Comparison of ENCODE assay signal across 8 mouse cellular contexts in genomic region chr3:37420072-37420471, GRCm38 (mm10). TPM values are rescaled to one million over a fixed set of nuclear protein-coding genes. Genes with fewer than 3 reads are reported as not detected.
DNase-seq lines count a peak whose midpoint lies in the region; ATAC-seq and TF ChIP-seq lines count a peak whose summit lies in the region.

Gene Nudt6 (minus strand): TSS chr3:37420211.

- H3K27ac ChIP-seq in heart, embryonic 12.5 days (ENCODE audit: poor library complexity, severe bottlenecking): peak within 1 kb of the TSS; percentile 93
- peak within 1 kb of the TSS; percentile 93 for H3K27ac ChIP-seq in kidney, postnatal 0 days
- peak within 1 kb of the TSS; percentile 86 for H3K27ac ChIP-seq in liver, embryonic 11.5 days (ENCODE audit: low read depth, low read length)
- peak within 1 kb of the TSS; percentile 93 for H3K27ac ChIP-seq in stomach, embryonic 14.5 days (ENCODE audit: low read length)

- H3K4me1 ChIP-seq in erythroblast, embryonic 14.5 days (ENCODE audit: control insufficient read depth): peaks cover 28% of the 10 kb centered on the region
- H3K4me1 ChIP-seq in heart, embryonic 12.5 days (replicated peaks): peaks cover 11% of the 10 kb centered on the region
- peaks cover 3% of the 10 kb centered on the region; the same call in 1 of the 2 replicates for H3K4me1 ChIP-seq in kidney, postnatal 0 days (replicated peaks; ENCODE audit: insufficient read depth, low read length)
- peaks cover 14% of the 10 kb centered on the region for H3K4me1 ChIP-seq in liver, embryonic 11.5 days (replicated peaks; ENCODE audit: control insufficient read depth, insufficient read depth, low read length)
- H3K4me1 ChIP-seq in stomach, embryonic 14.5 days (ENCODE audit: control insufficient read depth, insufficient read depth, low read length): peaks cover 12% of the 10 kb centered on the region

- under 1% methylated on average over 50 of the region's 50 CpGs for WGBS in heart, embryonic 12.5 days
- WGBS in kidney, postnatal 0 days: under 1% methylated on average over 50 of the region's 50 CpGs
- WGBS in liver, embryonic 11.5 days: under 1% methylated on average over 50 of the region's 50 CpGs
- WGBS in stomach, embryonic 14.5 days: under 1% methylated on average over 50 of the region's 50 CpGs

- peak within 1 kb of the TSS; percentile 86 for H3K9ac ChIP-seq in heart, embryonic 12.5 days
- H3K9ac ChIP-seq in kidney, postnatal 0 days (ENCODE audit: low read depth, low read length): peak within 1 kb of the TSS; percentile 80
- peak within 1 kb of the TSS; percentile 87 for H3K9ac ChIP-seq in liver, embryonic 11.5 days (ENCODE audit: low read depth, low read length)
- peak within 1 kb of the TSS; percentile 69 for H3K9ac ChIP-seq in stomach, embryonic 14.5 days (replicated peaks; ENCODE audit: low read depth, low read length)

- peak within 1 kb of the TSS; percentile 87 for H3K4me3 ChIP-seq in C2C12 (ENCODE audit: insufficient read depth, poor library complexity, severe bottlenecking)
- peak within 1 kb of the TSS; percentile 78 for H3K4me3 ChIP-seq in erythroblast, embryonic 14.5 days (replicated peaks)
- peak within 1 kb of the TSS; percentile 85 for H3K4me3 ChIP-seq in heart, embryonic 12.5 days
- peak within 1 kb of the TSS; percentile 80 for H3K4me3 ChIP-seq in kidney, postnatal 0 days (replicated peaks; ENCODE audit: low read depth, low read length)
- H3K4me3 ChIP-seq in liver, embryonic 11.5 days (ENCODE audit: low read depth, low read length): peak within 1 kb of the TSS; percentile 75
- peak within 1 kb of the TSS; percentile 94 for H3K4me3 ChIP-seq in stomach, embryonic 14.5 days (ENCODE audit: low read depth, low read length)

- no peaks in the 10 kb centered on the region for H3K27me3 ChIP-seq in C2C12 (ENCODE audit: control insufficient read depth, insufficient read depth, insufficient read length)
- no peaks in the 10 kb centered on the region for H3K27me3 ChIP-seq in erythroblast, embryonic 14.5 days (ENCODE audit: control insufficient read depth)
- H3K27me3 ChIP-seq in heart, embryonic 12.5 days (replicated peaks): no peaks in the 10 kb centered on the region
- H3K27me3 ChIP-seq in kidney, postnatal 0 days (ENCODE audit: insufficient read depth, low read length): no peaks in the 10 kb centered on the region
- no peaks in the 10 kb centered on the region for H3K27me3 ChIP-seq in liver, embryonic 11.5 days (replicated peaks; ENCODE audit: control insufficient read depth, insufficient read depth, low read length)
- H3K27me3 ChIP-seq in stomach, embryonic 14.5 days (ENCODE audit: control insufficient read depth, insufficient read depth, low read length): no peaks in the 10 kb centered on the region

- TF ChIP-seq CTCF in C2C12 (IDR thresholded peaks at IDR 0.05; ENCODE audit: control insufficient read depth, insufficient read depth, insufficient read length): no peak
- TF ChIP-seq CTCF in brain, embryonic 14.5 days (IDR thresholded peaks at IDR 0.05; ENCODE audit: borderline replicate concordance, extremely low read depth, insufficient read depth, insufficient read length): no peak
- no peak for TF ChIP-seq CTCF in kidney, postnatal 0 days (IDR thresholded peaks at IDR 0.05; ENCODE audit: low read depth)

- no peaks in the 10 kb centered on the region for H3K9me3 ChIP-seq in erythroblast, embryonic 14.5 days (ENCODE audit: control insufficient read depth, low read length)
- no peaks in the 10 kb centered on the region for H3K9me3 ChIP-seq in heart, embryonic 12.5 days (replicated peaks)
- H3K9me3 ChIP-seq in kidney, postnatal 0 days (replicated peaks; ENCODE audit: low read length): no peaks in the 10 kb centered on the region
- H3K9me3 ChIP-seq in liver, embryonic 11.5 days (ENCODE audit: control insufficient read depth, low read length): no peaks in the 10 kb centered on the region
- no peaks in the 10 kb centered on the region for H3K9me3 ChIP-seq in stomach, embryonic 14.5 days (ENCODE audit: control insufficient read depth, low read depth, low read length)

- peak; percentile 61; the same call in 1 of the 2 replicates for TF ChIP-seq POLR2A in brain, embryonic 14.5 days (IDR thresholded peaks at IDR 0.05; ENCODE audit: borderline replicate concordance, extremely low read depth, insufficient read depth, insufficient read length, poor library complexity, severe bottlenecking)

- peaks cover 55% of the 10 kb centered on the region for H3K79me2 ChIP-seq in C2C12 (ENCODE audit: control insufficient read depth, insufficient read depth)

- ATAC-seq in heart, embryonic 12.5 days (ENCODE audit: insufficient number of reproducible peaks, low FRiP score): peak; percentile 88
- ATAC-seq in kidney, postnatal 0 days (replicated peaks; ENCODE audit: low FRiP score, low read depth): peak; percentile 88
- ATAC-seq in liver, embryonic 11.5 days (replicated peaks; ENCODE audit: low FRiP score): peak; percentile 82
- peak; percentile 88 for ATAC-seq in stomach, embryonic 14.5 days (ENCODE audit: insufficient number of reproducible peaks, insufficient read depth, low FRiP score, low read depth)

- DNase-seq in brain, embryonic 14.5 days (ENCODE audit: low read depth): peak; percentile 98
- peak; percentile 95 for DNase-seq in kidney, postnatal 0 days (ENCODE audit: low spot score)
- peak; percentile 97 for DNase-seq in liver, embryonic 11.5 days (ENCODE audit: low spot score)
- peak; percentile 96 for DNase-seq in naive thymus-derived CD4-positive, alpha-beta T cell, adult 2 months (ENCODE audit: low read depth)

- peaks cover 41% of the 10 kb centered on the region for H3K79me3 ChIP-seq in C2C12 (ENCODE audit: low read depth)

- peak within 1 kb of the TSS; percentile 66 for H3ac ChIP-seq in C2C12 (ENCODE audit: control insufficient read depth, insufficient read length, low read depth)

- H3K36me3 ChIP-seq in C2C12 (ENCODE audit: control insufficient read depth, insufficient read depth): peaks cover 14% of the 10 kb centered on the region
- peaks cover 11% of the 10 kb centered on the region for H3K36me3 ChIP-seq in erythroblast, embryonic 14.5 days (ENCODE audit: control insufficient read depth)
- H3K36me3 ChIP-seq in heart, embryonic 12.5 days: no peaks in the 10 kb centered on the region
- no peaks in the 10 kb centered on the region for H3K36me3 ChIP-seq in kidney, postnatal 0 days (ENCODE audit: insufficient read depth, low read length)
- H3K36me3 ChIP-seq in liver, embryonic 11.5 days (ENCODE audit: control insufficient read depth, insufficient read depth, low read length): no peaks in the 10 kb centered on the region
- H3K36me3 ChIP-seq in stomach, embryonic 14.5 days (ENCODE audit: control insufficient read depth, insufficient read depth, low read length): 0 out of 2 replicates have a peak, but pooled peaks cover 4% of the 10 kb centered on the region

- H3K4me2 ChIP-seq in heart, embryonic 12.5 days: peak within 1 kb of the TSS; percentile 88
- peak within 1 kb of the TSS; percentile 79 for H3K4me2 ChIP-seq in kidney, postnatal 0 days (ENCODE audit: low read length)
- H3K4me2 ChIP-seq in liver, embryonic 11.5 days: peak within 1 kb of the TSS; percentile 93
- peak within 1 kb of the TSS; percentile 84 for H3K4me2 ChIP-seq in stomach, embryonic 14.5 days (replicated peaks; ENCODE audit: low read depth, low read length)

TF ChIP-seq in C2C12, 6 proteins besides CTCF, POLR2A, EP300 and RAD21:
- TF ChIP-seq MAX (IDR thresholded peaks at IDR 0.05) (peak; percentile 93), MYOG (IDR thresholded peaks at IDR 0.05; ENCODE audit: control insufficient read depth, extremely low read depth, insufficient read length) (no peak), MYOD1 (IDR thresholded peaks at IDR 0.05; ENCODE audit: control insufficient read depth, insufficient read length, low read depth) (no peak), USF1 (IDR thresholded peaks at IDR 0.05; ENCODE audit: low read depth) (no peak)
TF ChIP-seq in C2C12: peak in this region for 1.

RNA-seq across cellular contexts. Expression of gene Nudt6, which starts in this region (rescaled TPM):
- polyA plus RNA-seq in C2C12 (2012; fragmentation: generic; extraction: Trizol): 8.4 TPM
- polyA plus RNA-seq in brain, embryonic 14.5 days (2012; rRNA removed): 4.6 and 6.0 TPM in 2 replicates
- polyA plus RNA-seq in erythroblast, embryonic 14.5 days (2012): 0.13 and 0.19 TPM in 2 replicates
- 10.0 and 12.4 TPM in 2 replicates for polyA plus RNA-seq in heart, embryonic 12.5 days (2016; fragmentation: Nextera tagmentation; extraction: Ambion mirVana)
- polyA plus RNA-seq in kidney, postnatal 0 days (2015; fragmentation: Nextera tagmentation; extraction: Ambion mirVana): 13.3 and 18.2 TPM in 2 replicates
- 8.5 and 11.5 TPM in 2 replicates for polyA plus RNA-seq in liver, embryonic 11.5 days (2014; fragmentation: Nextera tagmentation; extraction: Ambion mirVana)
- polyA plus RNA-seq in stomach, embryonic 14.5 days (2014; fragmentation: Nextera tagmentation; extraction: Ambion mirVana): 5.9 and 7.1 TPM in 2 replicates

Comparison
In these comparisons a context has a peak if more than half of its experiments do, and no peak if none do; other contexts are left out.
1. Peak in every context shown above with its lines: DNase-seq, ATAC-seq, H3K4me3 ChIP-seq and H3K27ac ChIP-seq.